Mouse (Mus musculus): Measurements from ENCODE around the gene Trp53rka.

- no peak for TF ChIP-seq CHD1 (IDR thresholded peaks at IDR 0.05; ENCODE audit: low read depth, low read length)
- TF ChIP-seq CTCF (IDR thresholded peaks at IDR 0.05 in 2 of 3, conservative IDR thresholded peaks at IDR 0.05 in 1 of 3; ENCODE audit: control insufficient read depth in 1 of 3, insufficient read depth in 1 of 3, low read depth in 2 of 3, low read length in 3 of 3, poor library complexity in 1 of 3, severe bottlenecking in 1 of 3): no peak
- no peak for TF ChIP-seq E2F4 (IDR thresholded peaks at IDR 0.05; ENCODE audit: borderline replicate concordance, low read depth, low read length)
- no peak for TF ChIP-seq POLR2A (IDR thresholded peaks at IDR 0.05; ENCODE audit: control insufficient read depth in 1 of 2, insufficient read depth in 1 of 2, low read depth in 1 of 2, low read length in 2 of 2, poor library complexity in 1 of 2)
- no peak for TF ChIP-seq ZKSCAN1 (IDR thresholded peaks at IDR 0.05; ENCODE audit: low read depth, low read length)
- TF ChIP-seq TBP (IDR thresholded peaks at IDR 0.05; ENCODE audit: low read depth, low read length): no peak
- TF ChIP-seq RCOR1 (IDR thresholded peaks at IDR 0.05; ENCODE audit: low read depth, low read length): no peak
Observed at GRCm38 (mm10) chr2:165458189-165458588, 34.9 kb downstream of the Trp53rka start.

Data from MEL (cell line).